Mouse (Mus musculus): Measurements from ENCODE around the gene Emilin2. TPM values are rescaled to one million over a fixed set of nuclear protein-coding genes. Genes with fewer than 3 reads are reported as not detected.

Emilin2 gene
- total and polyA plus RNA-seq, 3 experiments: 0.34 to 0.38 TPM; not detected in 1

- no peak for DNase-seq (ENCODE audit: extremely low read depth)
- H3K9ac ChIP-seq (ENCODE audit: insufficient read depth, low read depth): no peak overlapping the region
- H3K4me2 ChIP-seq (ENCODE audit: insufficient read depth, low read depth, poor library complexity, severe bottlenecking): no peak overlapping the region
- H3K4me1 ChIP-seq (ENCODE audit: control insufficient read depth in 1 of 2, insufficient read depth in 2 of 2): peaks cover 5 to 8% of the 10 kb centered on the region in 2 experiments; a peak in 3 of 4 replicates
- H3K27ac ChIP-seq (ENCODE audit: insufficient read depth, low read depth): no peak overlapping the region
- no peak overlapping the region for H3K4me3 ChIP-seq (replicated peaks in 1 of 3; ENCODE audit: low read depth in 2 of 3, low read length in 2 of 3, poor library complexity in 1 of 3)
- dilution Hi-C loops (cut with MboI; ENCODE audit: extremely low pct_ligation_motif_present, extremely low pct_unique_long_range_greater_than_20kb, low sequenced_read_pairs) (no loop called here), in situ Hi-C loops (cut with MboI; ENCODE audit: low pct_ligation_motif_present, low pct_unique_long_range_greater_than_20kb, low sequenced_read_pairs) (no loop called here)
- H3K9me3 ChIP-seq (replicated peaks; ENCODE audit: low read length): no peaks in the 10 kb centered on the region
- H3K79me2 ChIP-seq (replicated peaks; ENCODE audit: control insufficient read depth, extremely low read depth, insufficient read depth, poor library complexity, severe bottlenecking): no peaks in the 10 kb centered on the region
- no peaks in the 10 kb centered on the region for H3K27me3 ChIP-seq (replicated peaks)
- peaks cover 0 to 5% of the 10 kb centered on the region in 2 experiments for H3K36me3 ChIP-seq (replicated peaks in 1 of 2; ENCODE audit: control insufficient read depth in 1 of 2, insufficient read depth in 1 of 2, low read length in 1 of 2)
- TF ChIP-seq UBTF (IDR thresholded peaks at IDR 0.05; ENCODE audit: low read depth, low read length): no peak
- no peak for TF ChIP-seq RAD21 (IDR thresholded peaks at IDR 0.05; ENCODE audit: low read depth, low read length)
Observed at GRCm38 (mm10) chr17:71256806-71257536, 54.8 kb downstream of the Emilin2 start.

DNA sequence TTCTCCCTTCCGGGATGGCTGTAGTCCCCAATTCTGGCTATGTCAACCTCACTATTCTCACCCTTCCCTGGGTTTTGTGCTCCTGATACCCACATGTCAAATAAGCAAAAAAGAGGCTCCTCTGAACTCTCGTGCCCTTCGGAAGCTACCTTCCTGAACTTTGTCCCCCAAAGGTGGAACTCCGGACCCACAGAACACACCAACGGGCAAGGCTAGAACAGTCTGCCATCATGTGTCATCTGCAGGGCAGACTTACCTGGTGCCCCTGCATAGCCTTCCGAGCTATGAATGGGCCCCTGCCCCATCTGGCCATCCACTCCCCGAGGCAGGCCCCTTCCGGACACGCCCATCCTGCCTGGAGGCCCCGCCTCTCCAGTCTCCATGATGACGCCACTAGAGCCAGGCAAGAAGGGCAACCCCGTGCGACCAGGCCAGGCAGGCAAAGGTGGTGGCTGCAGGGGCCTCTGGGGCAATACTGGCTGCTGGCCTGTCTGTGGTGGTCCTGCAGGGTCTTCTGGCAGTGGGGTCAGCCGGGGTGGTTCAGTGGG, 55.6 kb downstream of the Emilin2 start:
- Histone ChIP-seq H3K79me2 (replicated peaks; ENCODE audit: control insufficient read depth, extremely low read depth, insufficient read depth, poor library complexity, severe bottlenecking) (no peaks in the 10 kb centered on the region), H3K4me3 (replicated peaks in 1 of 3; ENCODE audit: low read depth in 2 of 3, low read length in 2 of 3, poor library complexity in 1 of 3) (no peak overlapping the region), H3K4me1 (ENCODE audit: control insufficient read depth in 1 of 2, insufficient read depth in 2 of 2) (peaks cover 5 to 8% of the 10 kb centered on the region in 2 experiments; a peak in 3 of 4 replicates), H3K9ac (ENCODE audit: insufficient read depth, low read depth) (no peak overlapping the region), H3K36me3 (replicated peaks in 1 of 2; ENCODE audit: control insufficient read depth in 1 of 2, insufficient read depth in 1 of 2, low read length in 1 of 2) (peaks cover 0 to 9% of the 10 kb centered on the region in 2 experiments), H3K27ac (ENCODE audit: insufficient read depth, low read depth) (no peak overlapping the region), H3K9me3 (replicated peaks; ENCODE audit: low read length) (no peaks in the 10 kb centered on the region), H3K27me3 (replicated peaks) (no peaks in the 10 kb centered on the region), H3K4me2 (ENCODE audit: insufficient read depth, low read depth, poor library complexity, severe bottlenecking) (no peak overlapping the region)
- dilution Hi-C loops (cut with MboI; ENCODE audit: extremely low pct_ligation_motif_present, extremely low pct_unique_long_range_greater_than_20kb, low sequenced_read_pairs): no loop called here
- in situ Hi-C loops (cut with MboI; ENCODE audit: low pct_ligation_motif_present, low pct_unique_long_range_greater_than_20kb, low sequenced_read_pairs): no loop called here
- no peak for DNase-seq (ENCODE audit: extremely low read depth)
- TF ChIP-seq CHD1 (IDR thresholded peaks at IDR 0.05; ENCODE audit: low read depth, low read length): no peak
- TF ChIP-seq MXI1 (IDR thresholded peaks at IDR 0.05; ENCODE audit: low read depth, low read length): no peak
- TF ChIP-seq SMC3 (IDR thresholded peaks at IDR 0.05; ENCODE audit: low read depth, low read length): no peak
- no peak for TF ChIP-seq TCF12 (IDR thresholded peaks at IDR 0.05; ENCODE audit: low read depth, low read length)

- no peak overlapping the region for H3K9ac ChIP-seq (ENCODE audit: insufficient read depth, low read depth)
- H3K36me3 ChIP-seq (replicated peaks in 1 of 2; ENCODE audit: control insufficient read depth in 1 of 2, insufficient read depth in 1 of 2, low read length in 1 of 2): peaks cover 5 to 23% of the 10 kb centered on the region in 2 experiments
- H3K9me3 ChIP-seq (replicated peaks; ENCODE audit: low read length): no peaks in the 10 kb centered on the region
- no peak overlapping the region for H3K27ac ChIP-seq (ENCODE audit: insufficient read depth, low read depth)
- no peak for TF ChIP-seq PAX5 (IDR thresholded peaks at IDR 0.05; ENCODE audit: low read length)
- no peak for TF ChIP-seq MXI1 (IDR thresholded peaks at IDR 0.05; ENCODE audit: low read depth, low read length)
- TF ChIP-seq MAX (IDR thresholded peaks at IDR 0.05; ENCODE audit: low read length): no peak
- no peak for TF ChIP-seq NELFE (IDR thresholded peaks at IDR 0.05; ENCODE audit: low read depth, low read length)
- TF ChIP-seq BHLHE40 (IDR thresholded peaks at IDR 0.05; ENCODE audit: low read depth, low read length): no peak
- no peak for TF ChIP-seq USF2 (conservative IDR thresholded peaks at IDR 0.05; ENCODE audit: low read depth, low read length)
- TF ChIP-seq TCF12 (IDR thresholded peaks at IDR 0.05; ENCODE audit: low read depth, low read length): no peak
- TF ChIP-seq KAT2A (IDR thresholded peaks at IDR 0.05; ENCODE audit: insufficient replicate concordance, low read length): no peak
- no peak for TF ChIP-seq POLR2A (IDR thresholded peaks at IDR 0.05; ENCODE audit: low read depth, low read length)
- TF ChIP-seq ZNF384 (IDR thresholded peaks at IDR 0.05; ENCODE audit: low read depth, low read length): peak; percentile 90
- peak in 1 of 2 experiments; percentile 68; a peak in 2 of 4 replicates for TF ChIP-seq CTCF (conservative IDR thresholded peaks at IDR 0.05 in 1 of 2, IDR thresholded peaks at IDR 0.05 in 1 of 2; ENCODE audit: low read depth in 2 of 2, low read length in 2 of 2)
- no peak for TF ChIP-seq UBTF (IDR thresholded peaks at IDR 0.05; ENCODE audit: low read depth, low read length)
- no peak for TF ChIP-seq TBP (conservative IDR thresholded peaks at IDR 0.05; ENCODE audit: low read depth, low read length)
- no peak for TF ChIP-seq ZKSCAN1 (IDR thresholded peaks at IDR 0.05; ENCODE audit: borderline replicate concordance, low read depth, low read length)
- TF ChIP-seq SIN3A (IDR thresholded peaks at IDR 0.05; ENCODE audit: low read length): no peak
- TF ChIP-seq CHD2 (IDR thresholded peaks at IDR 0.05; ENCODE audit: low read length): no peak
- TF ChIP-seq IRF4 (IDR thresholded peaks at IDR 0.05; ENCODE audit: low read depth, low read length): no peak
- TF ChIP-seq RAD21 (IDR thresholded peaks at IDR 0.05; ENCODE audit: low read depth, low read length): peak; percentile 19
- no peak for TF ChIP-seq ZMIZ1 (IDR thresholded peaks at IDR 0.05; ENCODE audit: low read depth, low read length)
- TF ChIP-seq SMC3 (IDR thresholded peaks at IDR 0.05; ENCODE audit: low read depth, low read length): peak; percentile 57
- no peak for TF ChIP-seq ZC3H11A (IDR thresholded peaks at IDR 0.05; ENCODE audit: low read depth, low read length)
- no peak for TF ChIP-seq CHD1 (IDR thresholded peaks at IDR 0.05; ENCODE audit: low read depth, low read length)
- TF ChIP-seq EP300 (IDR thresholded peaks at IDR 0.05; ENCODE audit: low read length): no peak
- TF ChIP-seq MAZ (IDR thresholded peaks at IDR 0.05; ENCODE audit: low read depth, low read length): no peak
- H3K4me1 ChIP-seq (ENCODE audit: control insufficient read depth in 1 of 2, insufficient read depth in 2 of 2): peaks cover 5 to 8% of the 10 kb centered on the region in 2 experiments; a peak in 3 of 4 replicates
- dilution Hi-C loops (cut with MboI; ENCODE audit: extremely low pct_ligation_motif_present, extremely low pct_unique_long_range_greater_than_20kb, low sequenced_read_pairs): no loop called here
- in situ Hi-C loops (cut with MboI; ENCODE audit: low pct_ligation_motif_present, low pct_unique_long_range_greater_than_20kb, low sequenced_read_pairs): no loop called here
- no peak overlapping the region for H3K4me2 ChIP-seq (ENCODE audit: insufficient read depth, low read depth, poor library complexity, severe bottlenecking)
- H3K27me3 ChIP-seq (replicated peaks): no peaks in the 10 kb centered on the region
- peak; percentile 48 for DNase-seq (ENCODE audit: extremely low read depth)
- no peak overlapping the region for H3K4me3 ChIP-seq (replicated peaks in 1 of 3; ENCODE audit: low read depth in 2 of 3, low read length in 2 of 3, poor library complexity in 1 of 3)
- no peaks in the 10 kb centered on the region for H3K79me2 ChIP-seq (replicated peaks; ENCODE audit: control insufficient read depth, extremely low read depth, insufficient read depth, poor library complexity, severe bottlenecking)
Observed at GRCm38 (mm10) chr17:71254736-71255135, 57.0 kb downstream of the Emilin2 start.

All from CH12.LX (cell line).